Mouse (Mus musculus) small intestine, adult 10 weeks (tissue): ENCODE measurements around the gene Ddb1. TPM values are rescaled to one million over a fixed set of nuclear protein-coding genes. Genes with fewer than 3 reads are reported as not detected.

ENCODE experiments used
- polyA plus RNA-seq: library from polyadenylated mRNA; stranded (reverse); fragments of 350-450 nt; fragmentation: Illumina TruSeq; extraction: RNeasy Lipid Tissue Mini Kit (QIAGEN cat#74804); gene quantifications from one replicate; pipeline ENCODE4 v1.2.3, GENCODE M21; 2014; ENCODE audit warnings: low replicate concordance

Ddb1 gene
- polyA plus RNA-seq: 63.5 TPM

DNA sequence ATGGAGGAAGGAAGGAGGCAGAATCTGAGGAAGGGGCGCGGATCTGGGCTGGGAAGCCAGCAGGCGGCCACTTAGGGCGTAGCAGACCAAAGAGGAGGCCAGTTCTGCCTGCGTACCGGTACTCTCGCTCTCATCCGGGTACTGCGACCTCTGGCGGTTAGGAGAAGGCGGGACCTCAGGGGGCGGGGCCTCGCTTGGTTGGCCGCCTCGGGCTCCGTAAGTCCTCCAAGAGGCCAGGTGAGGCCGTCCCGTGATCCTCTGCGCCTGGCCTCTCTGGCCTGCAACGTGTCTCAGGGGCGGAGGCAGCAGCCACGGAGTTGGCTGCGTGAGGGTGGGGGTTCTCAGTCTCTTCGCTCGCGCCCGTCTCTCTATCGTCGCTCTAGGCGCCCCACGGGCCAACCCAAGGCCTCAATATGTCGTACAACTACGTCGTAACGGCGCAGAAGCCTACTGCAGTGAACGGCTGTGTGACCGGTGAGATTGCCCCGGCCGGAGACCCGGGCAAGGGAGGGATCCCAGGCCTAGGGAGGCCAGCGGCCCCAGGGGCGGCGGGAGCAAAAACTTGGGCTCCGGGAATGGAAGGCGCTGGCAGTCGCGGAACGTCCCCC is at the start of gene Ddb1, which contains the start of gene Tkfc:
TSS of gene Ddb1 (plus strand) at position 35 of the 608 bp plus-strand sequence.
TSS of gene Tkfc (minus strand) at position 362 of the 608 bp plus-strand sequence.

DNA sequence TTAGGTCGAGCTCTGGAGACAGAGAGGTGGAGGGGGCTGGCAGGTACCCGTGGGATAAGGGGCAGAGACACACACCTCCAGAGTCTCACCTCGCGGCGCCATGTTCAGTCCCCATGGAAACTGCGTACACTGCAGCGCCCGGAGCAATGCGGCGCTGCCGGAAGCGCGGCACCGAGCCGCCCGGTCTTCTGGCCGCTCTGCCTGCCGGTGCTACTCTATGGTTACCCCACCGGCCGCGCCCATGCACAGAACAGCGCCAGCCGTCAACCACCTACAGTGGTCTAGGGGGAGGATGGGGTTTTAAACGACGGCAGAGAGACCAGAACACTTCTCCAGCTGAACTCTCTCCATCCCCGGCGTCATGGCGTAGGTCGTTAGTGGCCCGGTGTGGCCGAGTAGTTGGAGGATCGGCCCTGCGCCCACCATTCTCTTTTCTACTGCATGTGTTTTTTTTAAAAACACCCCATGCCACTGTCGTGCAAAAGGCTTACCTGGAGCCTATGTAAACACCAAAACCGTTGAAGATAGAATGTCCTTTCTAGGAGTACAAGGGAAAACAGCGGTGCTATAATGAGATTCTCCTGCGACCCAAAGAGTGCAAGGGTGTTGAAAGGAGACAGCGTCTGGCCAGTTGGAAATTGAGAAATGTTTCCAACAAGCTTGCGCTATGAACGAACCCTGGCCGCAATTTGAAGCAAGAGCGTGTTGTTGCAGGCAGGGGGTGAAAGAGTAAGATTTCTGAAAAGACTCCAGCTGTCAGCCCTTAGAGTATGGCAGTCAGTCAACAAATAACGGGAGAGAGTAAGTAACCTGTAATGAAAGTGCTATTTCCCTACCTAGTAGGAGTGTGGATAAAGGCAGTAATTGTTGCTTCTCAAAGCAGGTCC is 49.3 kb upstream of the Ddb1 start, which contains the start of gene Tmem216:
TSS of gene Tmem216 (minus strand) at position 615 of the 887 bp plus-strand sequence.

GRCm38 (mm10) chr19:10576690-10577561 is 28.2 kb upstream of the Ddb1 start, which contains the start of the genes Cyb561a3 and Tmem138:
Gene Cyb561a3 (plus strand): TSS chr19:10577172.
Gene Tmem138 (minus strand): TSS chr19:10577362.

DNA sequence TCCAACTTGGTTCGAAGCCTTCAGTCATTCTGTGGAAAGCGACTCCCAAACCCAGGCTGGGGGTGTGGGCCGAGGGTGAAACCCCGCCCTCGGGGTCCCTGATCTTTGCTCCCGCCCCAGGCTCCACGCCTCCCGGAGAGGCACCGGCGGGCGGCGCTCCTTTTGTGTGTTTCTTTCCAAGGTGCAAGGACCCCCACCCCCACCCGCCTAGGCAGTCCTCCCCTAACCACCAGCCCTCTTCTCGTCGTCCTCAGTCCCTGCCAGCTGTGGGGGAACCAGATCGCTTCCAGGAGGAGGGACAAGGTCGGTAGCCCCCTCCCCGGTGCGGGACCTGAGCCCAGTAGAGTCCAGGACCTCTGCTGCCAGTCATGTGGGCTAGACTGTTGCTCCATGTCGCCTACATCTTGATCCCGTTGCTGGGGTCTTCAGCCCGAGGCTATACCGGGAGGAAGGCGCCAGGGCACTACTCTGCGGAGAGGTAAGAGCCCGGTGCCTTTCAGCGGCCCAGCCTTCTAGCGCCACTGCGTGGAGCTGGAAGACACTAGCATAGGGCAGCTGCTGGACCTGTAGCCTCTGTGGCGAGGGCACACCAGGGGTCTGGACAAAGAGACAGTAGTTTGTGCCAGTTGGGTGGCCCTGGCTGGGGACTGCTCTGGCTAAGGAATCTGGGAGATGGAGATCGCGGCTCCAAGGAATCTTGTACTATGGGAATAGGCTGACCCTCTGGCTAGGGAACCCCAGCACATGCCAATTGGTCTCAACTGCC is 29.2 kb downstream of the Ddb1 start, which contains the start of gene Vwce:
TSS of gene Vwce (plus strand) at position 108 of the 766 bp plus-strand sequence.

DNA sequence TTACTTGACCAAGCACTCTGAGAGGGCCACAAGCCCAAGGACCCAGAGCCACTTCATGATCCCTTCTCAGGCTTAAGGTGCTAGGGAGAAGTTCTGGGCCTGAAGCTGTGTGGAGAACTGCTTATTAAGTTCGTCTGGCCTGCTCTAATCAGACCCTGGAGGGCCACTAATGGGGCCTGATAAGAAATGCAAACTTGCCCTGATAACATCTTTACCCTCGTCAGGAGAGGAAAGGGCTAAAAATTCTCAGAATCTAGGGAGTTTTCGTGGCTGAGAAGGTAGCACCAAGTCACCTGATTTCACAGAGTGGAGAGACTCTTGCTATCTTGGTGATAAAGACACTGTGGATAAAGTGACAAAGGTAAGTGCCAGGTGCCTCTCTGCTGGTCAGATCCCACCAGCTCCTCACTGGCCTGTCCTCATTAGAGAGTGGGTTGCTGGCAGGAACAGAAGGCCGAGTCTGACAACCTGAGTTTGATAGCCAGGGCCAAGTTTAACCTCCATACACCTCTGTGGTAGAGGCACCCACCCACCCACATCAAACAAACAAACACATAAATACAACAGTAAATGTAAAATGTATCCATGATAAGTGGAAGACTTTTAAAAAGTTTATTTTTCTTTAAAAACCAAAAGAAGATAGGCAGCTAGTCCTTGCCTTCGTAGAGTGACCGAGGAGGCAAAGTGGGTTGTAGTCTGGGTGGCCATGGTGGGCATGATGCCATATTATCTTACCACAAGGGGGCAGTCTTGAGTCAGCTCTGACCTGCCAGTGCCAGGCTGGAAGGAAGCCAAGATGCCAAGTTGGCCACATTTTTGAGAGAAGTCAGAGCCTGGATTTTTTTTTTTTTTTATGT is 73.0 kb downstream of the Ddb1 start, which contains the start of gene Pga5:
TSS of gene Pga5 (minus strand) at position 157 of the 857 bp plus-strand sequence.

Other genes with a start within 250 kb of the Ddb1 start
- 1.2 TPM for gene Syt7, start 216.2 kb upstream of the Ddb1 start, polyA plus RNA-seq
- not detected for gene Lrrc10b, start 147.9 kb upstream of the Ddb1 start, polyA plus RNA-seq
- gene Ppp1r32, start 122.4 kb upstream of the Ddb1 start, polyA plus RNA-seq: not detected
- gene Cpsf7, start 80.1 kb upstream of the Ddb1 start, polyA plus RNA-seq: 66.4 TPM
- 51.4 TPM for gene Sdhaf2, start 79.2 kb upstream of the Ddb1 start, polyA plus RNA-seq
- 1.3 TPM for gene Tmem216, start 49.1 kb upstream of the Ddb1 start, polyA plus RNA-seq
- 2.1 TPM for gene Cyb561a3, start 28.2 kb upstream of the Ddb1 start, polyA plus RNA-seq
- gene Tmem138, start 28.0 kb upstream of the Ddb1 start, polyA plus RNA-seq: 2.0 TPM
- gene Tkfc, start 327 bp downstream of the Ddb1 start, polyA plus RNA-seq: 29.7 TPM
- 3.6 TPM for gene Vwce, start 28.9 kb downstream of the Ddb1 start, polyA plus RNA-seq
- not detected for gene Pga5, start 72.7 kb downstream of the Ddb1 start, polyA plus RNA-seq
- gene Vps37c, start 83.4 kb downstream of the Ddb1 start, polyA plus RNA-seq: 1.3 TPM
- not detected for gene Cd5, start 133.7 kb downstream of the Ddb1 start, polyA plus RNA-seq
- gene Cd6, start 224.7 kb downstream of the Ddb1 start, polyA plus RNA-seq: not detected
- 1.2 TPM for gene Slc15a3, start 234.4 kb downstream of the Ddb1 start, polyA plus RNA-seq